Mouse (Mus musculus) limb, embryonic 14.5 days (tissue): ENCODE data around the gene Wnt10a. TPM values are rescaled to one million over a fixed set of nuclear protein-coding genes. Genes with fewer than 3 reads are reported as not detected.

Experiments
- ATAC-seq: fragments of 200-750 bp; cut with Nextera tagmentation; 2 replicates; pipeline ENCODE4 v1.8.0; 2017; ENCODE audit warnings: low read depth, moderate number of reproducible peaks, moderate TSS enrichment; ENCODE audit not compliant: low FRiP score
- DNase-seq: peaks from one replicate; pipeline ENCODE4 v3.0.0-alpha.2; 2015; ENCODE audit warnings: low spot score
- H3K27ac ChIP-seq: fragments of 300-500 bp; sonication (generic); replicated peaks from 2 replicates; pipeline ENCODE4 v1.5.1; 2014; ENCODE audit warnings: low read depth, mild to moderate bottlenecking, low read length, moderate library complexity, mixed read lengths
- H3K27me3 ChIP-seq: fragments of 300-500 bp; sonication (generic); 2 replicates; pipeline ENCODE4 v1.6.1; 2014; ENCODE audit warnings: low read length, mixed read lengths; ENCODE audit not compliant: control insufficient read depth, insufficient read depth
- H3K36me3 ChIP-seq: fragments of 300-500 bp; sonication (generic); 2 replicates; pipeline ENCODE4 v1.6.1; 2014; ENCODE audit warnings: mild to moderate bottlenecking, low read length, moderate library complexity, mixed read lengths; ENCODE audit not compliant: control insufficient read depth, insufficient read depth
- H3K4me1 ChIP-seq: fragments of 300-500 bp; sonication (generic); 2 replicates; pipeline ENCODE4 v1.6.1; 2014; ENCODE audit warnings: antibody characterized with exemption, low read length, mixed read lengths; ENCODE audit not compliant: control insufficient read depth, insufficient read depth
- H3K4me2 ChIP-seq: fragments of 300-500 bp; sonication (generic); replicated peaks from 2 replicates; pipeline ENCODE4 v1.6.1; 2014; ENCODE audit warnings: low read depth, mild to moderate bottlenecking, low read length, moderate library complexity; ENCODE audit not compliant: severe bottlenecking
- H3K4me3 ChIP-seq: fragments of 300-500 bp; sonication (generic); replicated peaks from 2 replicates; pipeline ENCODE4 v1.5.1; 2014; ENCODE audit warnings: low read length
- H3K9ac ChIP-seq: fragments of 300-500 bp; sonication (generic); 2 replicates; pipeline ENCODE4 v1.6.1; 2014; ENCODE audit warnings: mild to moderate bottlenecking, low read depth, low read length, moderate library complexity; ENCODE audit not compliant: severe bottlenecking
- H3K9me3 ChIP-seq: fragments of 300-500 bp; sonication (generic); 2 replicates; pipeline ENCODE4 v1.6.1; 2016; ENCODE audit warnings: low read length; ENCODE audit not compliant: control insufficient read depth
- POLR2A ChIP-seq: fragments of 200-500 bp; IDR thresholded peaks from 2 replicates; pipeline ENCODE4 v1.8.0; 2012; ENCODE audit warnings: inconsistent platforms, mild to moderate bottlenecking, moderate library complexity, borderline replicate concordance; ENCODE audit not compliant: insufficient read depth, insufficient read length; ENCODE audit errors: extremely low read depth
- WGBS: fragments of 180-500 bp; shearing (Covaris S2); extraction: QIAGEN DNeasy Blood & Tissue Kit; methylation state at CpG from one replicate; pipeline ENCODE4 v1.1.7; 2014; 5-methylcytosine and 5-hydroxymethylcytosine counted together
- polyA plus RNA-seq, 2 experiments: library from polyadenylated mRNA; depleted of rRNA in 1 of 2; stranded (reverse) in 1 of 2; unstranded in 1 of 2; fragments of >200 nt; fragmentation: Nextera tagmentation in 1 of 2; extraction: Ambion mirVana in 1 of 2; gene quantifications; 2 replicates each; pipeline versions ENCODE4 v1.2.1 to v1.2.3; 2012 to 2014

The Wnt10a gene
- polyA plus RNA-seq (2012; rRNA removed): 3.8 and 4.7 TPM in 2 replicates
- 8.3 and 9.3 TPM in 2 replicates for polyA plus RNA-seq (2014; fragmentation: Nextera tagmentation; extraction: Ambion mirVana)

DNA sequence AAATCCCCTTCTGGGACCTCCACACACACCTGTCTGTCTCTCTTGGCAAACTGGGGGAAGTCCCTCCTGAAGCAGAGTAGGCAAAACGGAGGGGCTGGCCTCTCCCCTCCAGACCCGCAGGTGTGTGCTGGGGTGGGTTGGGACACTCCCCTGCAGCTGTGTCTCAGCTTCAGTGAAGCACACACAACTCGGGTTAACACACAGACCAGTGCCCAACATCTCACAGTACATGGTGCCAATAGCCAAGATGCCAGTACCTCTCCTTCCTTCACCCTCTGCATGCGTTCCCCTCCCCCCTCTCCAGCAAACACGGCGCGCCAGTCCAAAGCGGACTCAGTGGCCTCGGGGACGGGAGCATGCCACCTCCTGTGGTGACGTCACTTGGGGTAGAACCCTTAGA lies at the start of gene Wnt10a:
Gene Wnt10a, plus strand, starts transcription at position 268 of the 400 bp plus-strand sequence.
- ATAC-seq (no peak), DNase-seq (no peak)
- Histone ChIP-seq H3K36me3 (no peaks in the 10 kb centered on the region), H3K4me3 (peak within 1 kb of the TSS; percentile 35), H3K27ac (no peak within 1 kb of the TSS), H3K9ac (peak within 1 kb of the TSS; percentile 34), H3K4me2 (peak within 1 kb of the TSS; percentile 65), H3K27me3 (peaks cover 75% of the 10 kb centered on the region), H3K9me3 (no peaks in the 10 kb centered on the region), H3K4me1 (peaks cover 36% of the 10 kb centered on the region)
- no peak for TF ChIP-seq POLR2A
- 2% methylated on average over 11 of the region's 11 CpGs for WGBS

- no peak for TF ChIP-seq POLR2A
- DNase-seq: no peak
- no peak overlapping the region for H3K9ac ChIP-seq
- peaks cover 6% of the 10 kb centered on the region for H3K27me3 ChIP-seq
- H3K9me3 ChIP-seq: no peaks in the 10 kb centered on the region
- no peaks in the 10 kb centered on the region for H3K36me3 ChIP-seq
- 62% methylated on average over 5 of the region's 5 CpGs for WGBS
- H3K4me3 ChIP-seq: no peak overlapping the region
- no peak overlapping the region for H3K27ac ChIP-seq
- peaks cover 5% of the 10 kb centered on the region for H3K4me1 ChIP-seq
- H3K4me2 ChIP-seq: no peak overlapping the region
- 0 out of 2 replicates have a peak, but pooled peaks have one; percentile 14 for ATAC-seq
These were observed 44.0 kb upstream of the Wnt10a start for GRCm38 (mm10) chr1:74747335-74747734.

DNA sequence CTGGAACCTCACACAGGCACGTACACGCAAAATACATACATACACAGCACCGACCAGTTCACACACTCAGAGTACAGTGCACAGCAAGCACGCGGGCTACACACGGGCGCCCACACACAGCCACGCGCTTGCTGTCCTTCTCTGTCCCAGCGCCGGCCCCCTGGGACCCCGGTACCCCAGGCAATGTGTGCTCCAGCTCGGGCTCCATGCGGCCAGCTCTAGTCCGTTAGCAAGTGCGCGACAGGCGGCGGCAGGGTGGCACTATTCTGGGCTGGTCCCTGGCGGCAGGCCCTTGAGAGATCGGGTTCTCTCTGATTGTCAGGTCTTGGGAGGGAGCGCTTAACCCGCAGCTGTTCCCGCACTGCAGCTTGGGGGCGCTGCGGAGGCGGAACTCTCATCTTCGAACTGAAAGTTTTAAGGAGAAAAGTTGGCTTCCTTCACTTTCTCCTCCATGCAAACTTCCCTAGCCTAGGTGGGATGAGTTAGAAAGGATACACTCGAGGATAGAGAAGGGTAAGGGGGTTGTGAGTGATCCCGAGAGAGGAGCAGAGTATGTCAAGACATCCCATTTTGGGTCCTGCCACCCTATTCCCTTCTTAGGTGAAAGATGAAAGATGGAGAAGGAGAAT lies 42.6 kb upstream of the Wnt10a start, which contains the start of gene Prkag3:
Gene Prkag3, minus strand, starts transcription at position 579 of the 629 bp plus-strand sequence.
- ATAC-seq: peak; percentile 71
- Histone ChIP-seq H3K27me3 (peaks cover 6% of the 10 kb centered on the region), H3K27ac (no peak within 1 kb of the TSS), H3K36me3 (no peaks in the 10 kb centered on the region), H3K4me1 (peaks cover 5% of the 10 kb centered on the region), H3K9me3 (no peaks in the 10 kb centered on the region), H3K9ac (no peak within 1 kb of the TSS), H3K4me2 (peak within 1 kb of the TSS; percentile 37), H3K4me3 (peak within 1 kb of the TSS; percentile 19)
- no peak for TF ChIP-seq POLR2A
- WGBS: 11% methylated on average over 30 of the region's 30 CpGs
- peak; percentile 31 for DNase-seq

DNA sequence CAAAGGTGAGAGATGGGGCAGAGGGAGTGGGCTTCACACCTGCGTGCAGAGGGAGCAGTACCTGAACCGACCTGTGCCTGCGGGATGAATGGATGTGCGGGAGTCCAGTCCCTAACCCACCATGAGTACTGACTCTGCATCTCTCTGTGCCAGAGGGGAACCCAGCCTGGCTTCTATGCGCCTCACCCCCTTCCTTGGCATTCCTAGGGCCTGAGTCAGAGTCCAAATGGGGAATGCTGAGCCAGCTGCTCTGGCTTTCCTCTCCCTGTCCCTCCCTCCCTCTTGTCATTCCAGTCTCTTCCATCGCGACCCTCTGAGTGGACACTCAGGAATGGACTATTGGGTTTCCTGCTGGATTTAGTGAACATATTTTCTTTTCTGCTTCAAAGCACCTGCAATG lies 42.0 kb upstream of the Wnt10a start:
- DNase-seq: peak; percentile 59
- no peaks in the 10 kb centered on the region for H3K36me3 ChIP-seq
- no peak overlapping the region; the same call in 1 of the 2 replicates for H3K4me3 ChIP-seq
- H3K9ac ChIP-seq: no peak overlapping the region
- no peaks in the 10 kb centered on the region for H3K9me3 ChIP-seq
- no peak overlapping the region for H3K4me2 ChIP-seq
- peak; percentile 73 for ATAC-seq
- 64% methylated on average over 6 of the region's 7 CpGs for WGBS
- no peak overlapping the region for H3K27ac ChIP-seq
- peaks cover 5% of the 10 kb centered on the region for H3K4me1 ChIP-seq
- peaks cover 6% of the 10 kb centered on the region for H3K27me3 ChIP-seq
- no peak for TF ChIP-seq POLR2A

DNA sequence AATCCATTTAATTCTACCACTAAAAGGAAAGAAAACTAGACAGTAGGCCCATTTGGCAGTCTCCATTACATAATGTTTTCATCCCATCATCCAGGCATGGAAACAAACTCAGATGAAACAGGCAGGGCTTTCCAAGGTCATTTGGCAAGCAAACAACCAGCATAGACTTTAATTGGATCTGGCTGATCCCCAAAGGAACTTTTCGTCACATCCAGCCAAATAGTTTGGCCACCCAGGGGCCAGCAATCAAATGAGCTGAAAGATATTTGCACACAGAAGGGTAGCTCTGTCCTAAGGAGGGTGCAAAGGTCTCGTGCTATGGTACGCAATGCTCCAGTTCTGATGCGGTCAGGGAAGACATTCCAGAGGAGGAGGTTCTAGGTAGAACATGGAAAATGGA lies 40.6 kb upstream of the Wnt10a start:
- H3K4me3 ChIP-seq: no peak overlapping the region
- no peak overlapping the region for H3K27ac ChIP-seq
- peaks cover 6% of the 10 kb centered on the region for H3K27me3 ChIP-seq
- no peaks in the 10 kb centered on the region for H3K36me3 ChIP-seq
- TF ChIP-seq POLR2A: no peak
- no peaks in the 10 kb centered on the region for H3K9me3 ChIP-seq
- WGBS: 72% methylated on average over 4 of the region's 4 CpGs
- DNase-seq (no peak), ATAC-seq (no peak)
- H3K9ac ChIP-seq: no peak overlapping the region
- no peak overlapping the region for H3K4me2 ChIP-seq
- H3K4me1 ChIP-seq: peaks cover 5% of the 10 kb centered on the region
